Mouse (Mus musculus): ENCODE results near the gene Ldhb. TPM values are rescaled to one million over a fixed set of nuclear protein-coding genes. Genes with fewer than 3 reads are reported as not detected.
"Not testable (repeated sequence)": the region's sequence is repeated elsewhere in the genome, so short reads cannot be mapped to it uniquely, and the experiment has no call there.

The Ldhb gene
- polyA plus RNA-seq, 1 experiment, result 1,262 TPM

GRCm38 (mm10) chr6:142515379-142515778 is 7.6 kb upstream of the Ldhb start:
- not testable (repeated sequence) for DNase-seq (ENCODE audit: extremely low spot score in 1 of 2, low spot score in 1 of 2)

GRCm38 (mm10) chr6:142514912-142515311 is 7.2 kb upstream of the Ldhb start:
- peak; percentile 67 to 88 for DNase-seq (ENCODE audit: extremely low spot score in 1 of 2, low spot score in 1 of 2)

GRCm38 (mm10) chr6:142512902-142513301 is 5.1 kb upstream of the Ldhb start:
- DNase-seq (ENCODE audit: extremely low spot score in 1 of 2, low spot score in 1 of 2), result no peak

- DNase-seq (ENCODE audit: extremely low spot score in 1 of 2, low spot score in 1 of 2), result no peak
These were observed 3.9 kb upstream of the Ldhb start for GRCm38 (mm10) chr6:142511516-142512135.

GRCm38 (mm10) chr6:142508663-142509062 is 906 bp upstream of the Ldhb start:
- no peak for DNase-seq (ENCODE audit: extremely low spot score in 1 of 2, low spot score in 1 of 2)

- no peak for DNase-seq (ENCODE audit: extremely low spot score in 1 of 2, low spot score in 1 of 2)
These were observed 548 bp downstream of the Ldhb start for GRCm38 (mm10) chr6:142507033-142507784.

- DNase-seq (ENCODE audit: extremely low spot score in 1 of 2, low spot score in 1 of 2), result peak in 1 of 2 experiments; percentile 43
These were observed 1.3 kb downstream of the Ldhb start for GRCm38 (mm10) chr6:142506338-142507032.

- no peak for DNase-seq (ENCODE audit: extremely low spot score in 1 of 2, low spot score in 1 of 2)
These were observed 4.2 kb downstream of the Ldhb start for GRCm38 (mm10) chr6:142503601-142504000.

GRCm38 (mm10) chr6:142502519-142503125 is 5.1 kb downstream of the Ldhb start:
- no peak for DNase-seq (ENCODE audit: extremely low spot score in 1 of 2, low spot score in 1 of 2)

GRCm38 (mm10) chr6:142490114-142490513 is 17.6 kb downstream of the Ldhb start:
- not testable (repeated sequence) for DNase-seq (ENCODE audit: extremely low spot score in 1 of 2, low spot score in 1 of 2)

GRCm38 (mm10) chr6:142487638-142488037 is 20.1 kb downstream of the Ldhb start:
- DNase-seq (ENCODE audit: extremely low spot score in 1 of 2, low spot score in 1 of 2), result no peak

- no peak for DNase-seq (ENCODE audit: extremely low spot score in 1 of 2, low spot score in 1 of 2)
These were observed 22.2 kb downstream of the Ldhb start for GRCm38 (mm10) chr6:142485478-142486123.

- peak in 1 of 2 experiments; percentile 16 for DNase-seq (ENCODE audit: extremely low spot score in 1 of 2, low spot score in 1 of 2)
These were observed 30.5 kb downstream of the Ldhb start for GRCm38 (mm10) chr6:142477239-142477638.

- DNase-seq (ENCODE audit: extremely low spot score in 1 of 2, low spot score in 1 of 2), result no peak
These were observed 35.0 kb downstream of the Ldhb start, which contains the start of gene Gys2 for GRCm38 (mm10) chr6:142472801-142473203. TSS of gene Gys2 (minus strand) at chr6:142473109.

GRCm38 (mm10) chr6:142471141-142471540 is 36.6 kb downstream of the Ldhb start:
- no peak for DNase-seq (ENCODE audit: extremely low spot score in 1 of 2, low spot score in 1 of 2)

- peak in 1 of 2 experiments; percentile 23 for DNase-seq (ENCODE audit: extremely low spot score in 1 of 2, low spot score in 1 of 2)
These were observed 38.2 kb downstream of the Ldhb start for GRCm38 (mm10) chr6:142469602-142470001.

- DNase-seq (ENCODE audit: extremely low spot score in 1 of 2, low spot score in 1 of 2), result no peak
These were observed 45.6 kb downstream of the Ldhb start for GRCm38 (mm10) chr6:142462194-142462593.

- DNase-seq (ENCODE audit: extremely low spot score in 1 of 2, low spot score in 1 of 2), result no peak
These were observed 48.6 kb downstream of the Ldhb start for GRCm38 (mm10) chr6:142459017-142459678.

GRCm38 (mm10) chr6:142458010-142458409 is 49.7 kb downstream of the Ldhb start:
- no peak for DNase-seq (ENCODE audit: extremely low spot score in 1 of 2, low spot score in 1 of 2)

Measured in frontal cortex, adult 2 months (tissue).